Mouse (Mus musculus) erythroblast, embryonic 14.5 days (primary cell): ENCODE results near the gene Oxld1. TPM values are rescaled to one million over a fixed set of nuclear protein-coding genes. Genes with fewer than 3 reads are reported as not detected.
"Not testable (repeated sequence)": the region's sequence is repeated elsewhere in the genome, so short reads cannot be mapped to it uniquely, and the experiment has no call there.

Source experiments
- H3K27me3 ChIP-seq: 2 replicates; pipeline ENCODE4 v1.6.1; 2012; ENCODE audit warnings: inconsistent platforms; ENCODE audit not compliant: control insufficient read depth
- H3K36me3 ChIP-seq: 2 replicates; pipeline ENCODE4 v1.6.1; 2012; ENCODE audit warnings: mild to moderate bottlenecking, inconsistent platforms; ENCODE audit not compliant: control insufficient read depth
- H3K4me1 ChIP-seq: 2 replicates; pipeline ENCODE4 v1.6.1; 2012; ENCODE audit warnings: inconsistent platforms; ENCODE audit not compliant: control insufficient read depth
- H3K4me3 ChIP-seq: replicated peaks from 2 replicates; pipeline ENCODE3; 2012; ENCODE audit warnings: moderate library complexity, mild to moderate bottlenecking, inconsistent platforms
- H3K9me3 ChIP-seq: 2 replicates; pipeline ENCODE4 v1.6.1; 2012; ENCODE audit warnings: low read length, inconsistent platforms, mixed read lengths; ENCODE audit not compliant: control insufficient read depth
- GATA1 ChIP-seq: IDR thresholded peaks from 2 replicates; pipeline ENCODE4 v1.6.1; 2012; ENCODE audit warnings: low read length, inconsistent platforms, mixed read lengths
- TAL1 ChIP-seq: IDR thresholded peaks from 3 replicates; pipeline ENCODE4 v1.6.1; 2012; ENCODE audit warnings: low read length, inconsistent platforms, mixed read lengths
- polyA plus RNA-seq: library from polyadenylated mRNA; stranded (reverse); fragments of >175 nt; gene quantifications from 2 replicates; pipeline ENCODE4 v1.2.3, GENCODE M21; 2012

Oxld1 gene
- polyA plus RNA-seq, 1 experiment = 0.65 TPM

- H3K36me3 ChIP-seq = peaks cover 97% of the 10 kb centered on the region
- no peak for TF ChIP-seq GATA1
- no peak for TF ChIP-seq TAL1
- no peaks in the 10 kb centered on the region for H3K27me3 ChIP-seq
- no peak overlapping the region for H3K4me3 ChIP-seq
- H3K4me1 ChIP-seq = no peaks in the 10 kb centered on the region; the same call in 1 of the 2 replicates
- no peaks in the 10 kb centered on the region for H3K9me3 ChIP-seq
Measured at GRCm38 (mm10) chr11:120417852-120418251, 40.0 kb downstream of the Oxld1 start.

- not testable (repeated sequence) for H3K4me1 ChIP-seq, H3K27me3 ChIP-seq, H3K9me3 ChIP-seq, H3K4me3 ChIP-seq
- H3K36me3 ChIP-seq = peaks cover 98% of the 10 kb centered on the region
Measured at GRCm38 (mm10) chr11:120413621-120414020, 44.2 kb downstream of the Oxld1 start.

Other genes with a start within 250 kb of the Oxld1 start
- 0.17 and 0.21 TPM in 2 replicates for gene Bahcc1, start 225.1 kb downstream of the Oxld1 start, polyA plus RNA-seq
- gene Actg1, start 109.5 kb downstream of the Oxld1 start, polyA plus RNA-seq = 9.0 TPM in 2 replicates
- gene Fscn2, start 96.5 kb downstream of the Oxld1 start, polyA plus RNA-seq = not detected in 2 replicates
- gene Faap100, start 79.3 kb downstream of the Oxld1 start, polyA plus RNA-seq = 1.2 and 2.2 TPM in 2 replicates
- gene Nploc4, start 20.4 kb downstream of the Oxld1 start, polyA plus RNA-seq = 8.8 and 9.3 TPM in 2 replicates
- not detected in 2 replicates for gene Tspan10, start 15.4 kb downstream of the Oxld1 start, polyA plus RNA-seq
- gene Pde6g, start 4.6 kb downstream of the Oxld1 start, polyA plus RNA-seq = not detected in 2 replicates
- 0.75 and 1.4 TPM in 2 replicates for gene Ccdc137, start within 50 bp of the Oxld1 start, polyA plus RNA-seq
- 2.6 and 4.9 TPM in 2 replicates for gene Arl16, start 9.5 kb upstream of the Oxld1 start, polyA plus RNA-seq
- 14.6 and 16.8 TPM in 2 replicates for gene Mrpl12, start 26.5 kb upstream of the Oxld1 start, polyA plus RNA-seq
- 5.5 and 6.6 TPM in 2 replicates for gene Slc25a10, start 33.8 kb upstream of the Oxld1 start, polyA plus RNA-seq
- 0.03 TPM in 1 of 2 replicates, not detected in the other for gene Gcgr, start 72.6 kb upstream of the Oxld1 start, polyA plus RNA-seq
- 4.1 and 5.7 TPM in 2 replicates for gene Mcrip1, start 91.7 kb upstream of the Oxld1 start, polyA plus RNA-seq
- gene Ppp1r27, start 93.1 kb upstream of the Oxld1 start, polyA plus RNA-seq = 0.05 TPM in 1 of 2 replicates, not detected in the other
- gene P4hb, start 115.2 kb upstream of the Oxld1 start, polyA plus RNA-seq = 23.2 and 24.6 TPM in 2 replicates
- 52.3 and 59.5 TPM in 2 replicates for gene Arhgdia, start 123.6 kb upstream of the Oxld1 start, polyA plus RNA-seq
- 56.7 and 59.1 TPM in 2 replicates for gene Alyref, start 140.3 kb upstream of the Oxld1 start, polyA plus RNA-seq
- 12.9 and 19.1 TPM in 2 replicates for gene Anapc11, start 140.4 kb upstream of the Oxld1 start, polyA plus RNA-seq
- 0.46 TPM in 1 of 2 replicates, not detected in the other for gene Npb, start 150.4 kb upstream of the Oxld1 start, polyA plus RNA-seq
- gene Pcyt2, start 159.9 kb upstream of the Oxld1 start, polyA plus RNA-seq = 9.6 and 12.2 TPM in 2 replicates
- 19.3 and 22.9 TPM in 2 replicates for gene Sirt7, start 167.2 kb upstream of the Oxld1 start, polyA plus RNA-seq
- 18.3 and 20.4 TPM in 2 replicates for gene Mafg, start 175.5 kb upstream of the Oxld1 start, polyA plus RNA-seq
- gene Pycr1, start 185.7 kb upstream of the Oxld1 start, polyA plus RNA-seq = 0.03 and 0.06 TPM in 2 replicates
- gene Myadml2, start 190.1 kb upstream of the Oxld1 start, polyA plus RNA-seq = not detected in 2 replicates
- gene Notum, start 203.1 kb upstream of the Oxld1 start, polyA plus RNA-seq = 0.02 TPM in 1 of 2 replicates, not detected in the other
- gene Aspscr1, start 214.9 kb upstream of the Oxld1 start, polyA plus RNA-seq = 50.9 and 60.7 TPM in 2 replicates